Mouse (Mus musculus) Patski (cell line): ENCODE data around the gene Msh5. TPM values are rescaled to one million over a fixed set of nuclear protein-coding genes. Genes with fewer than 3 reads are reported as not detected.
"Not testable (repeated sequence)": the region's sequence is repeated elsewhere in the genome, so short reads cannot be mapped to it uniquely, and the experiment has no call there.

Source experiments
- ATAC-seq: fragments of 100-300 bp; one replicate; pipeline ENCODE4 v1.8.0; 2021
- CTCF ChIA-PET: fragments of 350-600 bp; sonication (Branson Sonifier 250); formaldehyde crosslinking; loops from one replicate; lab custom pipeline; 2022; ENCODE audit warnings: inconsistent platforms; lab: Charles Lee
- POLR2A ChIA-PET: fragments of 350-600 bp; sonication (Branson Sonifier 250); formaldehyde crosslinking; loops from one replicate; lab custom pipeline; 2022; ENCODE audit warnings: antibody characterized with exemption, inconsistent platforms; lab: Charles Lee
- DNase-seq: peaks from one replicate; pipeline ENCODE4 v3.0.0-alpha.2; 2011; ENCODE audit warnings: low read depth, low spot score
- H3K27me3 ChIP-seq: fragments of 371-371 bp; one replicate; pipeline ENCODE4 v1.5.1; 2021
- CTCF ChIP-seq: fragments of 100-300 bp; IDR thresholded peaks from one replicate; pipeline ENCODE4 v1.5.1; 2021
- in situ Hi-C: fragments of 300-500 bp; cut with MboI; formaldehyde crosslinking; loops from 3 replicates; pipeline ENCODE4 v1.11.1; 2018; ENCODE audit warnings: low pct_unique_long_range_greater_than_20kb, mixed read lengths
- polyA plus RNA-seq: library from polyadenylated mRNA; unstranded; gene quantifications from one replicate; pipeline ENCODE4 v1.2.3, GENCODE M21; 2021

Msh5 gene
- polyA plus RNA-seq, 1 experiment from 2014 or later: 2.9 TPM

DNA sequence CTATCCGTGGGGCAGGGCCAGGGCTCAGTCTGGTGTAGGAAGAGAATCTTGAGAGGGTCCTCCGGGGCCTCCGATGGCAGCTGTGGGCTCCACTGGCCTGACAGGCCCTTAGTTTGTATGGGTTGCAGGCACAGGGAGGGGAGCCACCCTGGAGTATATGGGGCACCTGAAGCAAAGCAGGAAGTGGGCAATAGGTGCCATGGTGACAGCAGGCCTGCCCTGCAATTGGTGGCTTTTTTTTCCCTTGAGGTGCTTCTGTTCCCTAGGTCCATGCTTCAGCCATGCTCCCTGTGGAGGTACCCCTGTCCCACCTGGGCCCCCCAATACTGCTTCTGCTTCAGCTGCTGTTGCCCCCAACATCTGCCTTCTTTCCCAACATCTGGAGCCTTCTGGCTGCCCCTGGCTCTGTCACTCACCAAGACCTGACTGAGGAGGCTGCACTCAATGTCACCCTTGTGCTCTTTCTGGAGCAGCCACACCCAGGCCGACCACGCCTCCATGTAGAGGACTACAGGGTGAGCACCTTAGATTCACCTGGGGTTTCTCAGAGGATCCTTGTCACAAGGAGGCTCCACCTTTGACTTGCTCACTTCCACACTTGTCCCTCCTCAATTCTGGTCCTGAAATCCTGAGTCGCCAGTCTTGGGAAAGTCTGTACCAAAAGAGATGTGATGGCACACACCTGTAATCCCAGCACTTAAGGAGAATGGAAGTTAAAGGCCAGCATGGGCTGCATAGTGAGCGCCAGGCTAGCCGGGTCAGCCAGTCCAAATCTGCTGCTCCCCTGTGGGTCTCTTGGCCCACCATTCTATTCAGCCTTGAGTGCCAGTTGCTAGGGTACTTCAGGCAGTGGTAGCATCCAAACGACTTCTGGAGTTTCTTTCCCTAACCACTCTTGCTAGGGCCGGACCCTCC, 29.5 kb downstream of the Msh5 start:
- ChIA-PET POLR2A (interaction anchor here (1.5 kb wide), 1 partner anchor 94 kb away, joined by 4 read pairs; no protein-coding TSS in a partner anchor), CTCF (interaction anchor here (1.4 kb wide), 1 partner anchor 89 kb away, joined by 4 read pairs; no protein-coding TSS in a partner anchor)
- in situ Hi-C loops: loop anchor here (10.0 kb wide), 1 partner anchor 218 kb away; the partner anchor contains the start of genes Atp6v1g2 and Nfkbil1
- DNase-seq (no peak), ATAC-seq (no peak)
- no peaks in the 10 kb centered on the region for H3K27me3 ChIP-seq
- TF ChIP-seq CTCF: no peak

DNA sequence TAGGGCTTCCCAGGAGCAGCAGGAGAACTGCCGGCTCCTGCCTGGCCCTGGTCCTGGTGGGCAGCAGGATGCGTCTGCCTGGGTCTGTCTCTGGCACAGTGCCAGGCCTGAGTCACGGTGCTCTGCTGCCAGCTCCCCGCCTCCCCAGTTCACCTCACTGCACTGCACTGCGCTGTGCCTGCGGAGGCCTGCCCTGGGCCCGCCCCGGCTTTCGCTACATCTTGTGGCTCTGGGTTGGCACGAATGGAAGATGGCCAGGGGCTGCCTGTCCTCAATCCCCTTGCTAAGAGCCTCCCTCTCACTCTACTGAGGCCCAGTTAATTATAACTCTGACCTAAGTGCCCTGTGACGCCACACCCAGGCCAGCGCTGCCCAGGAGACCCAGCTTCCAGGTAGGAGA, 30.2 kb downstream of the Msh5 start, which contains the start of gene Vwa7:
TSS of gene Vwa7 (plus strand) at position 204 of the 400 bp plus-strand sequence.
- CTCF ChIA-PET: no interaction called here
- H3K27me3 ChIP-seq: no peaks in the 10 kb centered on the region
- no peak for TF ChIP-seq CTCF
- in situ Hi-C loops: loop anchor here (10.0 kb wide), 1 partner anchor 218 kb away; the partner anchor contains the start of genes Atp6v1g2 and Nfkbil1
- no peak for DNase-seq
- no peak for ATAC-seq
- POLR2A ChIA-PET: interaction anchor here (1.5 kb wide), 1 partner anchor 94 kb away, joined by 4 read pairs; no protein-coding TSS in a partner anchor

DNA sequence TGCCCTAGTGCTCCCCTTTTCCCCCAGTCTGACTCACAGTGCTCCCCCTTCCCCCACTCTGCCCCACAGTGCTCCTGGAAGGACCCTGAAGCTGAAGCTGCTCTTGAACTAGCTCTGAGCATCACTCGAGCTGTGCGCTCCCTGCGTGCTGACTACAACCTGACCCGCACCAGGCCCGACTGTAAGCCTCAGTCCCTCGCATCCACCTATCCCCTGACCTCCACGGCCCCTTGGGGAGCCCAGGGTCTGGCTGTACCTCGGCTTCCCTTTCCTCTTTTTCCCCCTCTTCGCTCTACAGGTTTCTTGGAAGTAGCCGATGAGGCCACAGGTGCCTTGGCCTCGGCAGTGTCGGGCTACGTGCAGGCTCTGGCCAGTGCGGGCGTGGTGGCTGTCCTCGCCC, 31.2 kb downstream of the Msh5 start:
- no peaks in the 10 kb centered on the region for H3K27me3 ChIP-seq
- ATAC-seq: no peak
- ChIA-PET CTCF (no interaction called here), POLR2A (no interaction called here)
- in situ Hi-C loops: loop anchor here (10.0 kb wide), 1 partner anchor 220 kb away; the partner anchor contains the start of genes Atp6v1g2 and Nfkbil1
- no peak for DNase-seq
- no peak for TF ChIP-seq CTCF

GRCm38 (mm10) chr17:35013221-35013620, 33.3 kb downstream of the Msh5 start:
- DNase-seq: no peak
- POLR2A ChIA-PET: interaction anchor here (1.9 kb wide), 1 partner anchor 12 kb away, joined by 6 read pairs; no protein-coding TSS in a partner anchor

GRCm38 (mm10) chr17:35012430-35012829, 34.1 kb downstream of the Msh5 start:
- DNase-seq: no peak
- no peak for ATAC-seq
- in situ Hi-C loops: loop anchor here (10.0 kb wide), 1 partner anchor 222 kb away; the partner anchor contains the start of genes Atp6v1g2 and Nfkbil1
- POLR2A ChIA-PET: interaction anchor here (0.7 to 1.9 kb wide), 2 partner anchors 11 to 47 kb away, joined by 3 to 6 read pairs; no protein-coding TSS in a partner anchor
- no peaks in the 10 kb centered on the region for H3K27me3 ChIP-seq
- CTCF ChIA-PET: no interaction called here
- TF ChIP-seq CTCF: no peak

More at GRCm38 (mm10) chr17:35013221-35013620, 33.3 kb downstream of the Msh5 start:
- ATAC-seq: no peak
- H3K27me3 ChIP-seq: no peaks in the 10 kb centered on the region
- in situ Hi-C loops: loop anchor here (10.0 kb wide), 1 partner anchor 222 kb away; the partner anchor contains the start of genes Atp6v1g2 and Nfkbil1
- TF ChIP-seq CTCF: no peak
- CTCF ChIA-PET: no interaction called here

DNA sequence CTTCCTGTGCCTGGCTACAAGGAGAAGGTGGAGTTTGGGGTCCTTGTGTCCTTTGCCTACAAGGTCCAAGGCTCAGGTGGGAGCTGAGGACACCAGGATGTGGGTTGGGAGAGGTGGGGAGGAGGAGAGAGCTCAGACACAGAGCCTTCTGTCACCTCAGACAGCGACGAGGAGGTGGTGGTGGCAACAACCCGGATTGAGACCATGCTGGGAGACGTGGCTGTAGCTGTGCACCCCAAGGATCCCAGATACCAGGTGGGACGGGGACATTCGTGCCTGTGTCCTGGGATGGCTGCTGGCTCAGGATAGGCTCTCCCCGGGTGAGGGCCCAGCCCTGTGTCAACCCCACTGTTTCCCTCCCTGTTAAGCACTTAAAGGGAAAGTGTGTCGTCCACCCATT, 35.1 kb downstream of the Msh5 start:
- no peak for TF ChIP-seq CTCF
- DNase-seq (no peak), ATAC-seq (no peak)
- no peaks in the 10 kb centered on the region for H3K27me3 ChIP-seq
- ChIA-PET POLR2A (interaction anchor here (1.9 kb wide), 1 partner anchor 10 kb away, joined by 6 read pairs; no protein-coding TSS in a partner anchor), CTCF (no interaction called here)
- in situ Hi-C loops: loop anchor here (10.0 kb wide), 1 partner anchor 223 kb away; the partner anchor contains the start of genes Atp6v1g2 and Nfkbil1

DNA sequence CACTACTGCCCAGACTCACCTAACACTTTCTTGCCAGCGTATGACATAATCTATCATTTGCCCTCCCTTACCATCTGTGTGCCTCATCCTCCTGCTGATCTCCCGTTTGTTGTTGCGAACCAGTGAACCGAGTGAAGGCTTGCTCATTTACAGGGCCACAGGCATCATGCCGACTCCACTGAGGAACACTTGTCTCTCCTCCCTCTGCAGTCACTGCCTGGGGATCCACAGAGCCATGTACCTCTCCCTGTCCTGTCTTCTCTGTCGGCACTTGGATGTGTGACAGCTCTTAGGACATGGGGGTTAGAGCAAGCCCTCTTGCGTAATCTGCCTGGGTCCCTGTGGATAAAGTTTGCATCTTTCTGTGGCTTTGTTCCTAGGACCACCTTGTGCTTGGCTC, 37.0 kb downstream of the Msh5 start:
- in situ Hi-C loops: no loop called here
- POLR2A ChIA-PET: no interaction called here
- no peak for ATAC-seq

DNA sequence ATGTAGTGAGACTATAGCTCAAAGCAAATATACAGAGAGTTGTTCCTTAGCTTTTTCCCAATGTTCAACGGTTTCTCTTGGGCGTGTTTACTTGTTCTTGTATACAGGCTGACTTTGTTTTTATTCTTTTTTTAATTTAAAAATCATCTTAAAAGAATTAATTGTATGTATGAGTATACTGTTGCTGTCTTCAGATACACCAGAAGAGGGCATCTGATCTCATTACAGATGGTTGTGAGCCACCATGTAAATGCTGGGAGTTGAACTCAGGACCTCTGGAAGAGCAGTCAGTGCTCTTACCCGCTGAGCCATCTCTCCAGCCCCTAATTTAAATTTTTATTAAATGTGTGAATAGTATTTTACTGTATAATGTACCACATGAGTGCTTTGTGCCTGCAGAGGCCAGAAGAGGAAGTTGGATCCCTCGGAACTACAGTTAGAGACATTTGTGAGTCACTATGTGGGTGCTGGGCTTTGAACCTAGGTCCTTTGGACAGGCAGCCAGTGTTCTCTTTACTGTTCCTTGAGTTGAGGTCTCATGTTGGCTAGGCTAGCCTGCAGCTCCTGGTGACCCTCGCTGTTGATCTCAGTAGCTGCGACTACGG, 39.1 kb downstream of the Msh5 start:
- H3K27me3 ChIP-seq: no peaks in the 10 kb centered on the region
- TF ChIP-seq CTCF: no peak
- ATAC-seq: no peak
- no peak for DNase-seq
- POLR2A ChIA-PET: no interaction called here
- in situ Hi-C loops: no loop called here
- CTCF ChIA-PET: interaction anchor here (0.7 kb wide), 1 partner anchor 97 kb away, joined by 3 read pairs; no protein-coding TSS in a partner anchor

More for the DNA sequence above, 37.0 kb downstream of the Msh5 start:
- no peaks in the 10 kb centered on the region for H3K27me3 ChIP-seq
- TF ChIP-seq CTCF: no peak
- CTCF ChIA-PET: interaction anchor here (1.1 to 1.5 kb wide), 2 partner anchors 11 to 40 kb away, joined by 3 read pairs; partner anchors contain the start of gene Clic1
- no peak for DNase-seq

DNA sequence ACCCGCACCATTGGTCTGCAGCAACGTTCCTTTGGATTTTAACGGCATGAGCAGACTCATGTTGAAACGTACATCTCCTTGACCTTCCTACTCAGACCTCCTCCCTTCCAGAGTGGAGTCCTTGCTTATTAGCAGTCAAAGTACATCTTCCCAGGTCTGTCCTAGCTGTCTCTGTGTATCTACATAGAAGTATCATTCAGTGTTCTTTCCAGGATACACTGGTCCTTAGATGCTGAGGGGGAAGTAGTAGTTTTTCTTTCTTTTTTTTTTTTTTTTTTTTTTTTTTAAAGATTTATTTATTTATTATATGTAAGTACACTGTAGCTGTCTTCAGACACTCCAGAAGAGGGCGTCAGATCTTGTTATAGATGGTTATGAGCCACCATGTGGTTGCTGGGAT, 40.6 kb downstream of the Msh5 start:
- DNase-seq, POLR2A ChIA-PET, ATAC-seq, CTCF ChIA-PET, H3K27me3 ChIP-seq, in situ Hi-C loops: not testable (repeated sequence)

- H3K27me3 ChIP-seq: no peaks in the 10 kb centered on the region
- TF ChIP-seq CTCF: no peak
- ChIA-PET CTCF (no interaction called here), POLR2A (no interaction called here)
- DNase-seq (no peak), ATAC-seq (no peak)
- in situ Hi-C loops: no loop called here
Observed at GRCm38 (mm10) chr17:35005158-35005557, 41.4 kb downstream of the Msh5 start.
